Mouse (Mus musculus) limb, embryonic 11.5 days (tissue): ENCODE data around the gene Kcnd3. TPM values are rescaled to one million over a fixed set of nuclear protein-coding genes. Genes with fewer than 3 reads are reported as not detected.

Experiments
- ATAC-seq: fragments of 200-750 bp; cut with Nextera tagmentation; 2 replicates; pipeline ENCODE4 v1.8.0; 2017; ENCODE audit warnings: low read depth; ENCODE audit not compliant: insufficient number of reproducible peaks, low FRiP score, low TSS enrichment
- DNase-seq: peaks from one replicate; pipeline ENCODE4 v3.0.0-alpha.2; 2015; ENCODE audit warnings: low spot score
- H3K27ac ChIP-seq: fragments of 300-500 bp; sonication (generic); replicated peaks from 2 replicates; pipeline ENCODE4 v1.5.1; 2014; ENCODE audit warnings: low read depth, mild to moderate bottlenecking, low read length
- H3K27me3 ChIP-seq: fragments of 300-500 bp; sonication (generic); 2 replicates; pipeline ENCODE4 v1.6.1; 2014; ENCODE audit warnings: mild to moderate bottlenecking, low read length, mixed read lengths; ENCODE audit not compliant: control insufficient read depth, insufficient read depth
- H3K36me3 ChIP-seq: fragments of 300-500 bp; sonication (generic); 2 replicates; pipeline ENCODE4 v1.6.1; 2014; ENCODE audit warnings: mild to moderate bottlenecking, low read length, moderate library complexity, mixed read lengths; ENCODE audit not compliant: control insufficient read depth, insufficient read depth
- H3K4me1 ChIP-seq: fragments of 300-500 bp; sonication (generic); 2 replicates; pipeline ENCODE4 v1.6.1; 2014; ENCODE audit warnings: low read length, mixed read lengths; ENCODE audit not compliant: control insufficient read depth, insufficient read depth
- H3K4me2 ChIP-seq: fragments of 300-500 bp; sonication (generic); 2 replicates; pipeline ENCODE4 v1.6.1; 2014; ENCODE audit warnings: low read depth, mild to moderate bottlenecking, moderate library complexity; ENCODE audit not compliant: severe bottlenecking
- H3K4me3 ChIP-seq: fragments of 300-500 bp; sonication (generic); 2 replicates; pipeline ENCODE4 v1.5.1; 2014; ENCODE audit warnings: low read depth, low read length
- H3K9ac ChIP-seq: fragments of 300-500 bp; sonication (generic); 2 replicates; pipeline ENCODE4 v1.6.1; 2014; ENCODE audit warnings: mild to moderate bottlenecking, low read length
- H3K9me3 ChIP-seq: fragments of 300-500 bp; sonication (generic); 2 replicates; pipeline ENCODE4 v1.6.1; 2016; ENCODE audit warnings: low read length; ENCODE audit not compliant: control insufficient read depth
- WGBS: fragments of 180-500 bp; shearing (Covaris S2); extraction: QIAGEN DNeasy Blood & Tissue Kit; methylation state at CpG from one replicate; pipeline ENCODE4 v1.1.7; 2014; 5-methylcytosine and 5-hydroxymethylcytosine counted together
- polyA plus RNA-seq: library from polyadenylated mRNA; unstranded; fragments of >200 nt; fragmentation: Nextera tagmentation; extraction: Ambion mirVana; gene quantifications from 2 replicates; pipeline ENCODE4 v1.2.1, GENCODE M21; 2014

Kcnd3 gene
- polyA plus RNA-seq, 1 experiment from 2014 or later = 0.12 TPM

DNA sequence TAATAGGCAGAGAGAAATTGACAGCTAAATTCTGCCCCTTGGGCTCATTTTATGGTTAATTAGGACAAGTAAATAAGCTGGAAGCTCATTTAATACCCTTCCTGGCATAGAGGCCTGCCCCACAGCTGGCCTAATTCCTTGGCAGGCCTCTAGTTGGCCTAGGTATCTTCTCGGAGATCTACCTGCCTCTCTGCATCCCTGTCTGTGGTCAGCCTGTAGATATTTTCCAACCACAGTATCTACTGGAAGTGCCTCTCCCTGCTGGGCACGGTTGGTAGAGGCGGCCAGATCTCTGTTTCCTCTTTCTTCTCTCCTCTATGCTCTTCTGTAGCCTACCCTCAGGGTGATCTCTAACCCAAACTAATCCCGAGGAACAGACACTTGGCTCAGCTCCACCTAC is 267.8 kb downstream of the Kcnd3 start:
- Histone ChIP-seq H3K27ac (no peak overlapping the region), H3K4me3 (no peak overlapping the region), H3K27me3 (no peaks in the 10 kb centered on the region), H3K4me1 (peaks cover 6% of the 10 kb centered on the region), H3K36me3 (no peaks in the 10 kb centered on the region), H3K9me3 (no peaks in the 10 kb centered on the region; the same call in 1 of the 2 replicates), H3K4me2 (no peak overlapping the region), H3K9ac (no peak overlapping the region)
- ATAC-seq = no peak
- no peak for DNase-seq
- 81% methylated on average over 4 of the region's 4 CpGs for WGBS

DNA sequence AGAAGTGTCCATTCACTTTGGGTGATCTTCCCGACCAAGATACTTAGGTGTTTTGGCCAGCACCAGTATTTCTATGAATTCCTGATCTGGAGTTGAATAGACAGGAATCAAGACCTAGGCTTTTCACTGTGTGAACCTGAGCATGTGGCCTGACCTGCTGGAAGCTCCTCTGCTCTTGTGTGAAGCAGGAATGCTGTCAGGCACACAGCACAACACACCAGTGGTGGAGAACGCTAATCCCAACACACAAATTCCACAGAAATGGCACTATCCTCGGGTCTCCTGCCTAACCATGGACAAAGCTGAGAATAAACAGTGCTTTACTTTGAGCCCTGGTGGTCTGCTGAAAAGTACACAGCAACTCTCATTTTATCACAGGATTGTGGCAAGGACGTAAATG is 268.4 kb downstream of the Kcnd3 start:
- Histone ChIP-seq H3K4me3 (no peak overlapping the region), H3K9me3 (no peaks in the 10 kb centered on the region; the same call in 1 of the 2 replicates), H3K4me2 (no peak overlapping the region), H3K4me1 (peaks cover 6% of the 10 kb centered on the region), H3K36me3 (no peaks in the 10 kb centered on the region), H3K9ac (no peak overlapping the region), H3K27ac (no peak overlapping the region), H3K27me3 (no peaks in the 10 kb centered on the region)
- DNase-seq (no peak), ATAC-seq (no peak)
- 79% methylated on average over 4 of the region's 4 CpGs for WGBS

DNA sequence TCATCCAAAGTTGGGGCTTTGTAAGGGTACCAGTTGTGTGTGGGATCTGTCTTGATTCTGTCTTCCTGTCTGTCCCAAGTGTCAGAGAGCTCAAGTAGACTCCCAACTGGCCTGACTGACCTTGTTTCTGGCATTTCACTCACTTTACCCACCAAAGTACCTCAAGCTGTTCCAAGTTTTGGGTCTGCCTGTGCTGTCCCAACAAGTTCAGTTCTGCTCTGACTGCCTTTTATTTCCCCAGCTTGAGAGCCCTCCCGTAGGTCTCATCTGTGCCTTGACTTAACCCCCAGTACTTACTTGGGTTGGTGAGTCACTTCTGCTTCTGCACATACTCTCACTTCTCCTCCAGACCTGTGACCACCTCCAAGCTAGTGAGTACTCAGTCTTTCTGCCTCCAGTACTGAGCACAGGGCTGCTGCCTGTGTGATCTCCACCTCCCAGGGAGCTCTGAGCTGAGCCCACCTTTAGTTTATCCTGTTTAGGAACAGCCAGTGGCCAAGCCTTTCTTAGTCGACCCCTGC is 269.6 kb downstream of the Kcnd3 start:
- H3K36me3 ChIP-seq = no peaks in the 10 kb centered on the region
- ATAC-seq (no peak), DNase-seq (no peak)
- peaks cover 6% of the 10 kb centered on the region for H3K4me1 ChIP-seq
- no peaks in the 10 kb centered on the region for H3K27me3 ChIP-seq
- 72% methylated on average over 2 of the region's 2 CpGs for WGBS
- no peak overlapping the region for H3K27ac ChIP-seq
- no peaks in the 10 kb centered on the region; the same call in 1 of the 2 replicates for H3K9me3 ChIP-seq
- no peak overlapping the region for H3K4me2 ChIP-seq
- no peak overlapping the region for H3K4me3 ChIP-seq
- no peak overlapping the region for H3K9ac ChIP-seq

GRCm38 (mm10) chr3:105722510-105722909 is 270.4 kb downstream of the Kcnd3 start:
- no peak overlapping the region for H3K9ac ChIP-seq
- no peak for DNase-seq
- WGBS = 86% methylated on average over 3 of the region's 3 CpGs
- H3K4me2 ChIP-seq = no peak overlapping the region
- ATAC-seq = no peak
- H3K9me3 ChIP-seq = no peaks in the 10 kb centered on the region; the same call in 1 of the 2 replicates
- H3K4me3 ChIP-seq = no peak overlapping the region
- H3K36me3 ChIP-seq = no peaks in the 10 kb centered on the region
- no peak overlapping the region for H3K27ac ChIP-seq
- H3K27me3 ChIP-seq = no peaks in the 10 kb centered on the region
- peaks cover 6% of the 10 kb centered on the region for H3K4me1 ChIP-seq

Other genes starting within 250 kb of the Kcnd3 start
- 47.8 and 48.3 TPM in 2 replicates for gene Ddx20, start 235.2 kb downstream of the Kcnd3 start, polyA plus RNA-seq